Comparison of ENCODE assay signal across 11 mouse cellular contexts in genomic region chr11:76429966-76430631, GRCm38 (mm10). TPM values are rescaled to one million over a fixed set of nuclear protein-coding genes. Genes with fewer than 3 reads are reported as not detected.
DNase-seq lines count a peak whose midpoint lies in the region; ATAC-seq lines count a peak whose summit lies in the region.
"Had no signal": no experiment of that assay in that cellular context is flagged by ENCODE, and none has a peak within 500 bp of the region (broad histone marks: within the 10 kb centered on the region; RNA-seq: fewer than 3 reads in every experiment).

No protein-coding gene starts in this region.

- H3K36me3 ChIP-seq in heart, embryonic 15.5 days: 0 out of 2 replicates have a peak, but pooled peaks cover 4% of the 10 kb centered on the region
- peaks cover 12% of the 10 kb centered on the region for H3K36me3 ChIP-seq in embryonic facial prominence, embryonic 14.5 days (ENCODE audit: control insufficient read depth, insufficient read depth, low read length)
- H3K36me3 ChIP-seq in intestine, embryonic 14.5 days (ENCODE audit: control insufficient read depth, insufficient read depth, low read length): peaks cover 23% of the 10 kb centered on the region
- H3K36me3 ChIP-seq in neural tube, embryonic 12.5 days: peaks cover 11% of the 10 kb centered on the region
- no peaks in the 10 kb centered on the region for H3K36me3 ChIP-seq in liver, embryonic 11.5 days (ENCODE audit: control insufficient read depth, insufficient read depth, low read length)

- H3K4me1 ChIP-seq in heart, embryonic 15.5 days (replicated peaks): peaks cover 70% of the 10 kb centered on the region
- peaks cover 26% of the 10 kb centered on the region for H3K4me1 ChIP-seq in embryonic facial prominence, embryonic 14.5 days (ENCODE audit: control insufficient read depth, insufficient read depth, low read length)
- peaks cover 21% of the 10 kb centered on the region; the same call in 1 of the 2 replicates for H3K4me1 ChIP-seq in intestine, embryonic 14.5 days (replicated peaks; ENCODE audit: control insufficient read depth, insufficient read depth, low read length)
- H3K4me1 ChIP-seq in neural tube, embryonic 12.5 days: peaks cover 9% of the 10 kb centered on the region
- H3K4me1 ChIP-seq in liver, embryonic 11.5 days (replicated peaks; ENCODE audit: control insufficient read depth, insufficient read depth, low read length): no peaks in the 10 kb centered on the region

- H3K4me2 ChIP-seq in heart, embryonic 15.5 days: no peak overlapping the region
- no peak overlapping the region for H3K4me2 ChIP-seq in embryonic facial prominence, embryonic 14.5 days (ENCODE audit: low read depth, low read length)
- no peak overlapping the region for H3K4me2 ChIP-seq in intestine, embryonic 14.5 days (ENCODE audit: low read length)
- H3K4me2 ChIP-seq in neural tube, embryonic 12.5 days (replicated peaks): no peak overlapping the region
- no peak overlapping the region for H3K4me2 ChIP-seq in liver, embryonic 11.5 days

- peak overlapping the region; percentile 78 for H3K27ac ChIP-seq in heart, embryonic 15.5 days
- H3K27ac ChIP-seq in embryonic facial prominence, embryonic 14.5 days (replicated peaks; ENCODE audit: low read depth, low read length): peak overlapping the region; percentile 91
- peak overlapping the region; percentile 27; the same call in 1 of the 2 replicates for H3K27ac ChIP-seq in intestine, embryonic 14.5 days (ENCODE audit: low read depth)
- no peak overlapping the region for H3K27ac ChIP-seq in neural tube, embryonic 12.5 days
- H3K27ac ChIP-seq in liver, embryonic 11.5 days (ENCODE audit: low read depth, low read length): no peak overlapping the region

- H3K9ac ChIP-seq in heart, embryonic 15.5 days: peak overlapping the region; percentile 12
- peak overlapping the region; percentile 32; the same call in 1 of the 2 replicates for H3K9ac ChIP-seq in embryonic facial prominence, embryonic 14.5 days (ENCODE audit: low read depth, low read length)
- 0 out of 2 replicates have a peak overlapping the region, but pooled peaks have one; percentile 3 for H3K9ac ChIP-seq in intestine, embryonic 14.5 days (ENCODE audit: low read length)
- H3K9ac ChIP-seq in neural tube, embryonic 12.5 days: 0 out of 2 replicates have a peak overlapping the region, but pooled peaks have one; percentile 21
- H3K9ac ChIP-seq in liver, embryonic 11.5 days (ENCODE audit: low read depth, low read length): no peak overlapping the region

- no peak overlapping the region for H3K4me3 ChIP-seq in heart, embryonic 15.5 days
- H3K4me3 ChIP-seq in embryonic facial prominence, embryonic 14.5 days (ENCODE audit: low read depth, low read length): no peak overlapping the region
- no peak overlapping the region for H3K4me3 ChIP-seq in intestine, embryonic 14.5 days (ENCODE audit: low read depth, low read length)
- H3K4me3 ChIP-seq in neural tube, embryonic 12.5 days: no peak overlapping the region
- H3K4me3 ChIP-seq in liver, embryonic 11.5 days (ENCODE audit: low read depth, low read length): no peak overlapping the region
- H3K4me3 ChIP-seq: erythroblast, embryonic 14.5 days had no signal

- 62% methylated on average over 6 of the region's 6 CpGs for WGBS in heart, embryonic 15.5 days
- 29% methylated on average over 6 of the region's 6 CpGs for WGBS in embryonic facial prominence, embryonic 14.5 days
- WGBS in intestine, embryonic 14.5 days: 62% methylated on average over 6 of the region's 6 CpGs
- 68% methylated on average over 6 of the region's 6 CpGs for WGBS in neural tube, embryonic 12.5 days
- WGBS in liver, embryonic 11.5 days: 71% methylated on average over 6 of the region's 6 CpGs

- no peak for DNase-seq in heart, postnatal 4 days
- peak; percentile 91 for DNase-seq in embryonic facial prominence, embryonic 14.5 days (ENCODE audit: low spot score)
- DNase-seq in intestine, embryonic 14.5 days (ENCODE audit: low spot score): no peak
- DNase-seq in c-Kit-positive CD71-positive TER-119-positive erythroid progenitor cells, embryonic 14.5 days (ENCODE audit: low spot score): no peak
- DNase-seq in liver, embryonic 11.5 days (ENCODE audit: low spot score): no peak
- DNase-seq: kidney, adult 8-10 months; lung, adult 18-20 months had no signal

- no peaks in the 10 kb centered on the region for H3K27me3 ChIP-seq in heart, embryonic 15.5 days
- H3K27me3 ChIP-seq in embryonic facial prominence, embryonic 14.5 days (replicated peaks; ENCODE audit: control insufficient read depth, insufficient read depth, low read length): no peaks in the 10 kb centered on the region
- no peaks in the 10 kb centered on the region for H3K27me3 ChIP-seq in intestine, embryonic 14.5 days (replicated peaks; ENCODE audit: control insufficient read depth, insufficient read depth, low read length)
- H3K27me3 ChIP-seq in neural tube, embryonic 12.5 days (replicated peaks): no peaks in the 10 kb centered on the region
- H3K27me3 ChIP-seq in liver, embryonic 11.5 days (replicated peaks; ENCODE audit: control insufficient read depth, insufficient read depth, low read length): no peaks in the 10 kb centered on the region

- H3K9me3 ChIP-seq in heart, embryonic 15.5 days (replicated peaks): no peaks in the 10 kb centered on the region
- no peaks in the 10 kb centered on the region for H3K9me3 ChIP-seq in embryonic facial prominence, embryonic 14.5 days (ENCODE audit: control insufficient read depth, low read length)
- no peaks in the 10 kb centered on the region for H3K9me3 ChIP-seq in intestine, embryonic 14.5 days (ENCODE audit: control insufficient read depth, low read length)
- H3K9me3 ChIP-seq in neural tube, embryonic 12.5 days: no peaks in the 10 kb centered on the region
- H3K9me3 ChIP-seq in liver, embryonic 11.5 days (ENCODE audit: control insufficient read depth, low read length): no peaks in the 10 kb centered on the region

- ATAC-seq in heart, embryonic 15.5 days (replicated peaks; ENCODE audit: insufficient number of reproducible peaks, insufficient read depth, low FRiP score, low read depth): no peak
- peak; percentile 79 for ATAC-seq in embryonic facial prominence, embryonic 14.5 days (ENCODE audit: low read depth)
- no peak for ATAC-seq in intestine, embryonic 14.5 days (replicated peaks; ENCODE audit: low FRiP score, low TSS enrichment, low read depth)
- ATAC-seq in neural tube, embryonic 12.5 days (ENCODE audit: low FRiP score, low read depth): no peak
- no peak for ATAC-seq in cerebellum, adult (ENCODE audit: insufficient number of reproducible peaks, low FRiP score, low TSS enrichment)
- ATAC-seq in liver, embryonic 11.5 days (replicated peaks; ENCODE audit: low FRiP score): no peak

RNA-seq across cellular contexts. Expression of gene Timm22, which starts 23.3 kb away (rescaled TPM):
- 79.9 and 84.9 TPM in 2 replicates for polyA plus RNA-seq in heart, embryonic 15.5 days (2015; fragmentation: Nextera tagmentation; extraction: Ambion mirVana)
- 10 to 100 TPM; 38.9 to 48.2 TPM for total RNA-seq in heart, postnatal 4 days (2021)
- 113 and 124 TPM in 2 replicates for polyA plus RNA-seq in embryonic facial prominence, embryonic 14.5 days (2014; fragmentation: Nextera tagmentation; extraction: Ambion mirVana)
- polyA plus RNA-seq in intestine, embryonic 14.5 days (2014; fragmentation: Nextera tagmentation; extraction: Ambion mirVana): 117 and 119 TPM in 2 replicates
- polyA plus RNA-seq in neural tube, embryonic 12.5 days (2016; fragmentation: Nextera tagmentation; extraction: Ambion mirVana): 120 and 132 TPM in 2 replicates
- 91.2 and 91.9 TPM in 2 replicates for polyA plus RNA-seq in liver, embryonic 11.5 days (2014; fragmentation: Nextera tagmentation; extraction: Ambion mirVana)

RNA-seq across cellular contexts. Expression of gene Nxn, which starts 31.2 kb away (rescaled TPM):
- polyA plus RNA-seq in heart, embryonic 15.5 days (2015; fragmentation: Nextera tagmentation; extraction: Ambion mirVana): 18.6 and 26.0 TPM in 2 replicates
- 10 to 100 TPM; 17.2 to 20.5 TPM for total RNA-seq in heart, postnatal 4 days (2021)
- polyA plus RNA-seq in embryonic facial prominence, embryonic 14.5 days (2014; fragmentation: Nextera tagmentation; extraction: Ambion mirVana): 63.8 and 70.2 TPM in 2 replicates
- polyA plus RNA-seq in intestine, embryonic 14.5 days (2014; fragmentation: Nextera tagmentation; extraction: Ambion mirVana): 45.8 and 51.4 TPM in 2 replicates
- 64.1 and 64.4 TPM in 2 replicates for polyA plus RNA-seq in neural tube, embryonic 12.5 days (2016; fragmentation: Nextera tagmentation; extraction: Ambion mirVana)
- 11.8 and 12.0 TPM in 2 replicates for polyA plus RNA-seq in liver, embryonic 11.5 days (2014; fragmentation: Nextera tagmentation; extraction: Ambion mirVana)

Comparison
In these comparisons a context has a peak if more than half of its experiments do, and no peak if none do; other contexts are left out.
1. H3K27ac ChIP-seq: peak in heart, embryonic 15.5 days (single experiment), embryonic facial prominence, embryonic 14.5 days (single experiment) and intestine, embryonic 14.5 days (single experiment); none in neural tube, embryonic 12.5 days (single experiment) and liver, embryonic 11.5 days (single experiment).